Mouse (Mus musculus): ENCODE measurements around the gene Kdm2b.

GRCm38 (mm10) chr5:122971438-122971837, 18.2 kb downstream of the Kdm2b start:
- no peak for TF ChIP-seq CTCF (IDR thresholded peaks at IDR 0.05; ENCODE audit: borderline replicate concordance, insufficient read depth, low read depth, low read length)
- TF ChIP-seq POLR2A (IDR thresholded peaks at IDR 0.05; ENCODE audit: borderline replicate concordance, insufficient read depth, low read length): no peak
